Mouse (Mus musculus): ENCODE measurements around the gene Gxylt1. TPM values are rescaled to one million over a fixed set of nuclear protein-coding genes. Genes with fewer than 3 reads are reported as not detected.
"Not testable (repeated sequence)": the region's sequence is repeated elsewhere in the genome, so short reads cannot be mapped to it uniquely, and the experiment has no call there.

Gene Gxylt1
- polyA plus RNA-seq, 1 experiment from 2014 or later, result 7.0 TPM

DNA sequence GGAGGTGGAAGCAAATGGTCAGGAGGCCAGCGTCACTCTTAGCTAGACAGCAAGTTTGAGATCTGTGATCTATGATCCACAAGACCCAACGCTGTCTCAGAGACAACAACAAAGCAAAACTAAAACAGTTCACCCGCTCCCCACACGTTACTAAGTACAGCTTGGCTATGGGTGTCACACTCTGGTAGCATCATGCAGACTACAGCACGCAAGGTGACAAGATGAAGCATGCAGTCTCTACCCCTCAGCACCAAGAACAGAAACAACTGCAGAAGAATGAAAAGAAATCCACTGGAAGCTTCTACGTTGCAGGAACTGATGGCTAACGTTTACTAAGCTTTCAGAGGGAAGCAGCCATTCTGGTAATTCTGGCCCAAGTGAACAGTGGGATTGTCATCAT lies 11.4 kb downstream of the Gxylt1 start:
- Histone ChIP-seq H3K36me3 (peaks cover 13% of the 10 kb centered on the region), H3K4me3 (no peak overlapping the region), H3K27ac (replicated peaks) (no peak overlapping the region), H3K9me3 (no peaks in the 10 kb centered on the region), H3K4me1 (peaks cover 20% of the 10 kb centered on the region), H3K4me2 (no peak overlapping the region), H3K27me3 (replicated peaks) (no peaks in the 10 kb centered on the region), H3K9ac (no peak overlapping the region)
- ATAC-seq (ENCODE audit: extremely low read depth, insufficient number of reproducible peaks, low FRiP score, low TSS enrichment), result no peak
- 82% methylated on average over 7 of the region's 7 CpGs for WGBS

DNA sequence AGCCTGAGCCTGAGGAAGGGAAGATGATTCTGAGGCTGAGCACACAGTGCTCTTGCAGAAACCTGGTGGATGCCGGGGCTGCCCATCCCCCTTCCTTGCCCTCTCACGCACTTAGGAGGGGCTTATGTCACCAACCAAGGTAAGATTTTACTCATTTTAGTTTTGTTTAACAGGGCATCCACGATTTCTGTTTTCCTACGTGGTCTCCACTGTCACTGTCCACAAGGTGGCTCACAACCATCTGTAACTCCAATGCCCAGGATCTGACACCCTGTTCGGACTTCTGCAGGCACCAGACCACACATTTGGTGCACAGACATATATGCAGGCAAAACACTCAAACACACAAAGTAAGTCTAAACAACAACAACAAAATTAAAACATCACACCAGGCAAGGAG lies 12.2 kb downstream of the Gxylt1 start:
- Histone ChIP-seq H3K4me3 (no peak overlapping the region), H3K36me3 (peaks cover 20% of the 10 kb centered on the region), H3K4me2 (no peak overlapping the region), H3K27ac (replicated peaks) (no peak overlapping the region), H3K9me3 (no peaks in the 10 kb centered on the region), H3K4me1 (peaks cover 20% of the 10 kb centered on the region), H3K9ac (0 out of 2 replicates have a peak overlapping the region, but pooled peaks have one; percentile 16), H3K27me3 (replicated peaks) (no peaks in the 10 kb centered on the region)
- no peak for ATAC-seq (ENCODE audit: extremely low read depth, insufficient number of reproducible peaks, low FRiP score, low TSS enrichment)
- WGBS, result 58% methylated on average over 5 of the region's 5 CpGs

DNA sequence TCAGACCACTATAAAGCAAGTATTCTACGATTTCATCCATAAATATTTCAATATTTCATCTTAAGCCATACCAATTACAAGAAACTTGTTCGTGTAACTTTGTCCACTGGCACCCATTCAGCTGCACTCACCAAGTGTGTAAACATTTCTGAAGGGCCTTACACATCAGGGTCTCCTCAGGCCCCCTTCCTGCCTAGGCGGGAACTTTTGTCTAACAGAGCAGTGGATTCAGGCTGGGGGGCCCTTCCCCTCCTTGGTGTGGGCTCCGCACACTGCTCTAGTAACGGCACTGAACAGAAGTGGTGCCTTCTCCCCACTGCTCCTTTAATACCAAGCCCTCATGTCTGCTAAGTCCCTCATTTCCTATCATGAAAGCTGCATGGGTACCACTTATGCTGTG lies 12.7 kb downstream of the Gxylt1 start:
- 89% methylated on average over 5 of the region's 5 CpGs for WGBS
- Histone ChIP-seq H3K9ac (0 out of 2 replicates have a peak overlapping the region, but pooled peaks have one; percentile 16), H3K27me3 (replicated peaks) (no peaks in the 10 kb centered on the region), H3K4me3 (no peak overlapping the region), H3K4me1 (peaks cover 17% of the 10 kb centered on the region), H3K4me2 (no peak overlapping the region), H3K36me3 (peaks cover 26% of the 10 kb centered on the region), H3K9me3 (no peaks in the 10 kb centered on the region), H3K27ac (replicated peaks) (no peak overlapping the region)
- no peak for ATAC-seq (ENCODE audit: extremely low read depth, insufficient number of reproducible peaks, low FRiP score, low TSS enrichment)

DNA sequence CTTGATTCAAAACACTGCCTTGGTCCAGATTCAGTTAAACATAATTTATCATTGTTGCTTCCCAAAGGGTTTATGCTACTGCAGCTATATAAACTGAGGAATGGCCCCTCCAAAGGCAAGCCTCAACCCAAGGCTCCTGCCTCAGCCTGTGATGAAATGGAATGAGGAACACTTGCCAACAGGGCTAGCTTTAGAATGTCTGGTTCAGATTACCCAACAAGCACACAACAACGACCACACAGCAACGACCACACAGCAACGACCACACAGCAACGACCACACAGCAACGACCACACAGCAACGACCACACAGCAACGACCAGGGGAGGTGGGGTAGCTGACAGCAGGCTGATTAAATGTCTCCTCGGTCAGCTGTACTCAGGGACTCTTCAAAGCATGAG lies 15.0 kb downstream of the Gxylt1 start:
- H3K9me3 ChIP-seq, result no peaks in the 10 kb centered on the region
- WGBS, result 84% methylated on average over 8 of the region's 8 CpGs
- H3K36me3 ChIP-seq, result peaks cover 43% of the 10 kb centered on the region
- no peak overlapping the region for H3K4me2 ChIP-seq
- H3K27ac ChIP-seq (replicated peaks), result no peak overlapping the region
- H3K4me3 ChIP-seq, result no peak overlapping the region
- H3K4me1 ChIP-seq, result peaks cover 10% of the 10 kb centered on the region
- no peak for ATAC-seq (ENCODE audit: extremely low read depth, insufficient number of reproducible peaks, low FRiP score, low TSS enrichment)
- H3K9ac ChIP-seq, result no peak overlapping the region
- no peaks in the 10 kb centered on the region for H3K27me3 ChIP-seq (replicated peaks)

DNA sequence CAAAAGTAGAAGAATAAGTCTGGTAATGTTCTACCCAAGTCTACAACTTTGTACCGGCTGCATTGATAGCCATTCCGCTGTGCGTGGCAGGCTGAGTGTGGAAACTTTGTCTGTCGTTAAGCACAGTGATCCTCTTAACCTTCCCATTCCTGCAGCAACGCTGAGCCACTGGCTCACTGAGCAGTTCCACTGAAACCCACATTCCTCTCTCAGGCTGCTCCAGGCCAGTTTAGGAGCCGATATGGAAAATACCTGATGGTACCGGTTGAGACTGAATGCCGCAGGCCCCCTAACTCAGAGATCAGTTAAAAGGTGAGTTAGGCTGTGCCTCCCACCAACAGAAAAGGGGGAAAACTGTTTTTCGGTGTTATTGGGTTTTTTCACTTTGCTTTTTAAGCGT lies 19.7 kb downstream of the Gxylt1 start:
- Histone ChIP-seq H3K9me3 (no peaks in the 10 kb centered on the region), H3K9ac (no peak overlapping the region), H3K4me3 (no peak overlapping the region), H3K36me3 (peaks cover 55% of the 10 kb centered on the region), H3K27me3 (replicated peaks) (no peaks in the 10 kb centered on the region), H3K4me1 (peaks cover 8% of the 10 kb centered on the region; the same call in 1 of the 2 replicates), H3K4me2 (no peak overlapping the region), H3K27ac (replicated peaks) (no peak overlapping the region)
- ATAC-seq (ENCODE audit: extremely low read depth, insufficient number of reproducible peaks, low FRiP score, low TSS enrichment), result no peak
- 56% methylated on average over 10 of the region's 10 CpGs for WGBS

DNA sequence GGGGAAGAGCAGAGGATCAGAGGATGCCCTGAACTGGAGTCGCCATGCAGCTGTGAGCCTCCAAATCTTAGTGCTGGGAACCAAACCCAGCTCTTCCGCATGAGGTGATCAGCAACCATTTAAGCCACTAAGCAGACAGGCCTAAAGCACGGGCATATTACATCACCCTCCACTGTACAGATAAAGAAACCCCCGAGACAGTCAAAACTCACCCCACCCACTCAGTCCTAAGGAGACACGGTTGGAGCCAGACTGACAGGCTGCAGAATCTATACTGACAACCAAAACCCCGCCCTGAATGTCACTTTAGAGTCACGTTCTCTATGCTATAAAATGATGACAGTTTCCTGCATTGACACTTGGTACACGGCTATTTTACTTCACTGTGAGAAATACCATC lies 21.8 kb downstream of the Gxylt1 start:
- H3K9ac ChIP-seq, result no peak overlapping the region
- no peak overlapping the region for H3K27ac ChIP-seq (replicated peaks)
- peaks cover 56% of the 10 kb centered on the region for H3K36me3 ChIP-seq
- H3K27me3 ChIP-seq (replicated peaks), result no peaks in the 10 kb centered on the region
- no peak overlapping the region for H3K4me3 ChIP-seq
- H3K4me2 ChIP-seq, result no peak overlapping the region
- no peaks in the 10 kb centered on the region for H3K9me3 ChIP-seq
- no peak for ATAC-seq (ENCODE audit: extremely low read depth, insufficient number of reproducible peaks, low FRiP score, low TSS enrichment)
- WGBS, result 64% methylated on average over 8 of the region's 8 CpGs
- H3K4me1 ChIP-seq, result peaks cover 8% of the 10 kb centered on the region; the same call in 1 of the 2 replicates

DNA sequence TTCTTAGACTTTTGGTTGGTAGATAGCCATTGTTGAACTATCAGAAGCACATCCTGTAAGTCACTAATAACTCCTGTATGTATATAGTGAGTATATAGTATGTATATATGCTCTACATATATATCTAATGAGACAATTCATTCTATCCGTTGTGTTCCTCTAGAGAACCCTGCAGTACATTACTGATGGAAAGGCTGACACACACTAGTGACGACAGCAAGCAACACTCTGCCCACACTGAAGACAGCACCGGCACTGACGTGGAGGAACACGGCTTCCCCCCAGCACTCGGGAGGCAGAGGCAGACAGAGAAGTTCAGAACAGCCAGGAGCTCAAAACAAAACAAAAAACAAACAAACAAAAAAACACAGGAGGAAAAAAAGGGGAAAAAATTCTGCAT lies 22.6 kb downstream of the Gxylt1 start:
- no peak for ATAC-seq (ENCODE audit: extremely low read depth, insufficient number of reproducible peaks, low FRiP score, low TSS enrichment)
- Histone ChIP-seq H3K4me1 (peaks cover 8% of the 10 kb centered on the region; the same call in 1 of the 2 replicates), H3K27ac (replicated peaks) (0 out of 2 replicates have a peak overlapping the region, but pooled peaks have one; percentile 8), H3K36me3 (peaks cover 56% of the 10 kb centered on the region), H3K4me2 (no peak overlapping the region), H3K4me3 (no peak overlapping the region), H3K9me3 (no peaks in the 10 kb centered on the region), H3K27me3 (replicated peaks) (no peaks in the 10 kb centered on the region), H3K9ac (no peak overlapping the region)
- 66% methylated on average over 6 of the region's 6 CpGs for WGBS

DNA sequence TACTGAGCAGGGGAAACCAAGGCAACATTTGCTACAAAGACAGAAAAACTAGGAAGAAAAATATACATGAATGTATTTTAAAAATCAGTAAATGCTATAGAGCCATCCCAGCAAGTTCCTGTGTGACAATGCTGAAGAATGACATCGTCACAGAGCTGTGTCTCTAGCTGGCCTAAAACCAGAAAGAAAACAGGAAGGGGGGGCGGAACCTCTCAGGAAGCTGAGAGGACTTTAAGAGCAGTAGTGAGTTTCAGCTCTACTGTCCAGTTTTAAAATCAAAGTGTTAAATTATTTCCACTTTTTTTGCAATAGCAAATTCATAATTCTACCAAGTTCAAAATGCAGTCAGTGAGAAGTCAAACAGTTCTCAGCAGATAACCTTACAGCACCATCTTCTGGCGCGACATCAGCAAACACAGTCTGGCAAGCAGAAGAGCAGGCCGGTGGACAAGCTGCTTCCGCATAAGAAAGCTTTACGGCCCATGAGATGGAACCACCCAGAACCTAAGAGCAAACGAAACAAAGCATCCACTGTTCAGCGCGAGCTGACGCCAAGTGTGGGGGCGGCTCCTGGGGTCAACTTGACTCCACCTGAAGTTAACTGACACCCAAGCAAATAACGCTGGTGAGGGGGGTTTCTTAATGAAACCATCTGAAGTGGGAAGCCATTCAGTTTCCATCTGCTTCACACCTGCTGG lies 23.3 kb downstream of the Gxylt1 start:
- H3K27me3 ChIP-seq (replicated peaks), result no peaks in the 10 kb centered on the region
- WGBS, result 64% methylated on average over 13 of the region's 13 CpGs
- peaks cover 8% of the 10 kb centered on the region; the same call in 1 of the 2 replicates for H3K4me1 ChIP-seq
- H3K27ac ChIP-seq (replicated peaks), result peak overlapping the region; percentile 8; the same call in 1 of the 2 replicates
- peaks cover 56% of the 10 kb centered on the region for H3K36me3 ChIP-seq
- H3K9me3 ChIP-seq, result no peaks in the 10 kb centered on the region
- no peak overlapping the region for H3K4me2 ChIP-seq
- H3K4me3 ChIP-seq, result no peak overlapping the region
- no peak overlapping the region for H3K9ac ChIP-seq
- no peak for ATAC-seq (ENCODE audit: extremely low read depth, insufficient number of reproducible peaks, low FRiP score, low TSS enrichment)

DNA sequence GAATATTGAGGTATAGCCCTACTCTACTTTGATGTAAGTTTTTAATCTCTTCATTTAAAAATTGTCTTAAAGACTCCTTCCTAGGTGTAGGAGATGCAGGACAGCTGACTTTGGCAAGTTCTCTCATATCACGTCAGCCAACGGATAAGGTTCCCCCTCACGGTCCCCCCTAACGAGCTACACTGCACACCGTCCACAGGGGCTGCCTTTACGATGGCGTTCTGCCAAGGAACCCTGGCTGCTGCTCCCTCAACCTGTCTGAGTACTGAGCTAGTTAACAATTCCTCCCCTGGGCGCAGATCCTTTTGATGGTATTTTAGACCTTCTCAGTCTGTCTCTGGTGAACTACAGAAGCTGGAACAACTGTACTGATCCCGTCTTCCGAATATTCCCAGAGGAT lies 31.8 kb downstream of the Gxylt1 start:
- H3K4me2 ChIP-seq, result no peak overlapping the region
- no peak overlapping the region for H3K9ac ChIP-seq
- ATAC-seq (ENCODE audit: extremely low read depth, insufficient number of reproducible peaks, low FRiP score, low TSS enrichment), result no peak
- no peaks in the 10 kb centered on the region for H3K9me3 ChIP-seq
- 54% methylated on average over 10 of the region's 10 CpGs for WGBS
- H3K27me3 ChIP-seq (replicated peaks), result no peaks in the 10 kb centered on the region
- peaks cover 7% of the 10 kb centered on the region for H3K4me1 ChIP-seq
- H3K36me3 ChIP-seq, result peaks cover 79% of the 10 kb centered on the region
- H3K4me3 ChIP-seq, result no peak overlapping the region
- H3K27ac ChIP-seq (replicated peaks), result no peak overlapping the region

DNA sequence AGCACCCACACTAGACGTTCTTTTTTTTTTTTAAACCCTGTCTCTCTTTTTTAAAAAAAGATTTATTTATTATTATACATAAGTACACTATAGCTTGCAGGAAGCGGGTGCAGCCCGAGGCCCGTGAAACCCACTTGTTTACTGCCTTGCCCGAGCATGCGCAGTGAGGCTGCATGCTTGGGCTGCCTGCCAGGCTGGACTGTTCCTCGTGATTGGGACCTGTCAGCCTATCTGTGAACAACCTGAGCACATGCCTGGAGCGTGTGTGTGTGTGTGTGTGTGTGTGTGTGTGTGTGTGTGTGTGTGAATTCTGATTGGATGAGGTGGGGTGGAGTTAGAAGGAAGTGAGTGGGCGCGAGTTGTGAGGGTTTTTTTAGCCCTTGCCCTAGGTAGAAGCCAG lies 38.5 kb downstream of the Gxylt1 start:
- Histone ChIP-seq H3K9me3 (peaks cover 24% of the 10 kb centered on the region), H3K36me3 (peaks cover 31% of the 10 kb centered on the region)
- ATAC-seq (ENCODE audit: extremely low read depth, insufficient number of reproducible peaks, low FRiP score, low TSS enrichment); H3K27ac ChIP-seq (replicated peaks); H3K4me1 ChIP-seq; H3K4me3 ChIP-seq; H3K27me3 ChIP-seq (replicated peaks); H3K9ac ChIP-seq; H3K4me2 ChIP-seq: not testable (repeated sequence)
- 75% methylated on average over 10 of the region's 10 CpGs for WGBS

DNA sequence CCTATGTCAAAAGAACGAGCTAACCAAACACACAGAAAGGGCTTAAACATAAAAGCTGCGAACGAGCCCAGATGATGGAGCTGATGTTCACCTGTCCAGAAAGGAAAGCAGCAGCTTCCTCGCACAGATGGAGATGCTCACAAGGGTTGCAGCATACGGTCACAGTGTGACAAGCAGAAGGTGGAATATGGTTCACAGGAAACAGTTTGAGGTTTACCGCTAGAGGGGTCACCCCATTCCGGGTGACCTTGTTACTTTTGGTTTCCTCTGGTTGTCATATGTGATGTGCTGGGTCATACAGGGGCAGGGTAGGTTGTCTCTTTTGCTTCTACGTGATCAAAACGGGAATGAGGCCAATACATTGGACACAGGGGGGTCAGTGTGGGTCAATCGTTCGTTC lies 46.0 kb downstream of the Gxylt1 start:
- no peaks in the 10 kb centered on the region for H3K27me3 ChIP-seq (replicated peaks)
- no peak for ATAC-seq (ENCODE audit: extremely low read depth, insufficient number of reproducible peaks, low FRiP score, low TSS enrichment)
- no peak overlapping the region for H3K9ac ChIP-seq
- WGBS, result 80% methylated on average over 11 of the region's 11 CpGs
- H3K9me3 ChIP-seq, result peaks cover 10% of the 10 kb centered on the region; the same call in 1 of the 2 replicates
- H3K36me3 ChIP-seq, result no peaks in the 10 kb centered on the region
- H3K4me2 ChIP-seq, result no peak overlapping the region
- no peaks in the 10 kb centered on the region for H3K4me1 ChIP-seq
- H3K4me3 ChIP-seq, result no peak overlapping the region
- H3K27ac ChIP-seq (replicated peaks), result no peak overlapping the region

DNA sequence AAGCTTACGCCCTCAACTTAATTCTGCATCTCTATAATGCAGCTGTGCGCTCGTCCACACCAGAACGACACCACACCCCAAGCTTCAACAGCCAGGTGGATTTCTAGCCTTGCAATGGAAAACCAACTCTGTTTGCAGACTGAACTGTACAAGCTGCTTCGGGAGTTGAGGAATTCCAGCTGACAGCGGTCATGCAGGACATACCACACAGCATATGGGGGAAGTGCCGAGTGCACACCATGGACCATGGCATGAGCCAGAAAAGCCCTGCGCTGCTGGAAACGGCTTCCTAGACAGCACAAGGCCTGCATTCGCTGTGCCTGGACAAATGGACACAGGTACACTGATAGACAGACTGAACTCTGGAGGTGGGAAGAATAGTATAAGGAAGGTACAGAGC lies 46.6 kb downstream of the Gxylt1 start:
- no peak overlapping the region for H3K9ac ChIP-seq
- 76% methylated on average over 10 of the region's 10 CpGs for WGBS
- no peak for ATAC-seq (ENCODE audit: extremely low read depth, insufficient number of reproducible peaks, low FRiP score, low TSS enrichment)
- no peaks in the 10 kb centered on the region for H3K27me3 ChIP-seq (replicated peaks)
- H3K4me3 ChIP-seq, result no peak overlapping the region
- H3K27ac ChIP-seq (replicated peaks), result no peak overlapping the region
- no peaks in the 10 kb centered on the region for H3K36me3 ChIP-seq
- H3K4me1 ChIP-seq, result no peaks in the 10 kb centered on the region
- 0 out of 2 replicates have a peak, but pooled peaks cover 4% of the 10 kb centered on the region for H3K9me3 ChIP-seq
- H3K4me2 ChIP-seq, result no peak overlapping the region

All from heart, embryonic 13.5 days (tissue).